ENCODE assay signal across 18 mouse cellular contexts in the genomic region with DNA sequence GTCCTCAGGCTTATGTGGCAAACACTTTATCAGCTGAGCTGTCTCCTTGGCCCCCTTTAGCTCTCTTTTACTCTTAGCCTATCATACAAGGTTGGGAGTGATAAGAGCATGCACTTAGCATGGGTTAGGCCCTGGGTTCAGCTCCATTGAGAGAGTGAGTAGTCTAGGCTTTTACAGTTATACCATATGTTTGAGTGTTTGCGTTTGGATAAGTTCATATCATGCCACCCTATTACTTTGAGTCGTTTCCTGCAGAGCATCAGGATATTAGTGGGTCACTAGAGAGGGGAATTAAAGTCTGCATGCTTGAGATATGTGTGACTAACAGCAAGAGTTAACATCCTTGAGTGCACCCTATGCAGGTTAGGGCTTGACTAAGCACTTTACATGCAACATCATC. TPM values are rescaled to one million over a fixed set of nuclear protein-coding genes. Genes with fewer than 3 reads are reported as not detected.
"Had no signal": no experiment of that assay in that cellular context is flagged by ENCODE, and none has a peak within 500 bp of the region (broad histone marks: within the 10 kb centered on the region; RNA-seq: fewer than 3 reads in every experiment).

No protein-coding gene starts in this region.

- ATAC-seq: intestine, embryonic 15.5 days; midbrain, embryonic 15.5 days had no signal

- H3K4me2 ChIP-seq: intestine, embryonic 15.5 days; limb, embryonic 13.5 days; midbrain, embryonic 15.5 days; neural tube, embryonic 13.5 days; stomach, embryonic 15.5 days had no signal

- H3K4me1 ChIP-seq: limb, embryonic 13.5 days had no signal

- H3K27ac ChIP-seq: intestine, embryonic 15.5 days; kidney, postnatal 0 days; limb, embryonic 13.5 days; midbrain, embryonic 10.5 days; midbrain, embryonic 15.5 days; neural tube, embryonic 13.5 days; stomach, embryonic 15.5 days had no signal

- H3K27me3 ChIP-seq: intestine, embryonic 15.5 days; limb, embryonic 13.5 days; midbrain, embryonic 15.5 days; neural tube, embryonic 13.5 days; stomach, embryonic 15.5 days had no signal

- H3K4me3 ChIP-seq: intestine, embryonic 15.5 days; limb, embryonic 13.5 days; midbrain, embryonic 10.5 days; midbrain, embryonic 15.5 days; neural tube, embryonic 13.5 days; stomach, embryonic 15.5 days had no signal

- DNase-seq: kidney, adult 9 months; kidney, postnatal 36 days; layer of hippocampus, adult 9-11 months; layer of hippocampus, postnatal 36 days; left cerebral cortex, postnatal 4 days; lung, adult 18-20 months; retina, postnatal 1 day; right cerebral cortex, postnatal 14 days; thymus, adult 2 months; thymus, postnatal 25 days had no signal

- H3K9ac ChIP-seq: intestine, embryonic 15.5 days; limb, embryonic 13.5 days; midbrain, embryonic 15.5 days; neural tube, embryonic 13.5 days; stomach, embryonic 15.5 days had no signal

- H3K9me3 ChIP-seq: intestine, embryonic 15.5 days; limb, embryonic 13.5 days; midbrain, embryonic 10.5 days; midbrain, embryonic 15.5 days; neural tube, embryonic 13.5 days; stomach, embryonic 15.5 days had no signal

RNA-seq across cellular contexts. Expression of a gene that starts 40.3 kb away (rescaled TPM):
- polyA plus RNA-seq: spleen, adult 2 months had no signal
